Comparison of ENCODE assay signal across 10 mouse cellular contexts in genomic region chr8:124556658-124557057, GRCm38 (mm10). TPM values are rescaled to one million over a fixed set of nuclear protein-coding genes. Genes with fewer than 3 reads are reported as not detected.
A peak's percentile ranks its signal among the peaks of the same experiment; 100 is the strongest.
DNase-seq lines count a peak whose midpoint lies in the region; ATAC-seq and TF ChIP-seq lines count a peak whose summit lies in the region.
"Had no signal": no experiment of that assay in that cellular context is flagged by ENCODE, and none has a peak within 500 bp of the region (broad histone marks: within the 10 kb centered on the region; RNA-seq: fewer than 3 reads in every experiment).

No protein-coding gene starts in this region.

- WGBS in hindbrain, embryonic 14.5 days = 25% methylated on average over 13 of the region's 13 CpGs
- WGBS in midbrain, postnatal 0 days = 54% methylated on average over 13 of the region's 13 CpGs
- WGBS in intestine, embryonic 16.5 days = 73% methylated on average over 13 of the region's 13 CpGs
- 92% methylated on average over 13 of the region's 13 CpGs for WGBS in limb, embryonic 10.5 days

- ATAC-seq in hindbrain, embryonic 14.5 days (ENCODE audit: low FRiP score) = peak; percentile 79; the same call in 1 of the 2 replicates
- ATAC-seq in midbrain, postnatal 0 days (ENCODE audit: low FRiP score) = peak; percentile 79
- no peak for ATAC-seq in intestine, embryonic 16.5 days
- ATAC-seq in CD4-positive, CD25-positive, alpha-beta regulatory T cell, adult 4 months = no peak
- ATAC-seq: Patski had no signal

- no peaks in the 10 kb centered on the region; the same call in 1 of the 2 replicates for H3K4me1 ChIP-seq in hindbrain, embryonic 14.5 days (replicated peaks; ENCODE audit: control insufficient read depth, insufficient read depth, low read length)
- H3K4me1 ChIP-seq in midbrain, postnatal 0 days (ENCODE audit: insufficient read depth, low read length) = no peaks in the 10 kb centered on the region
- no peaks in the 10 kb centered on the region for H3K4me1 ChIP-seq in intestine, embryonic 16.5 days (ENCODE audit: control insufficient read depth, insufficient read depth, low read length)
- no peaks in the 10 kb centered on the region for H3K4me1 ChIP-seq in limb, embryonic 10.5 days

- no peak for TF ChIP-seq CTCF in midbrain, postnatal 0 days (IDR thresholded peaks at IDR 0.05)

- H3K9ac ChIP-seq in hindbrain, embryonic 14.5 days = no peak overlapping the region
- H3K9ac ChIP-seq in midbrain, postnatal 0 days (replicated peaks; ENCODE audit: low read length, poor library complexity, severe bottlenecking) = no peak overlapping the region
- H3K9ac ChIP-seq in intestine, embryonic 16.5 days (ENCODE audit: low read depth, low read length) = no peak overlapping the region

- H3K4me3 ChIP-seq in hindbrain, embryonic 14.5 days (replicated peaks; ENCODE audit: low read length) = no peak overlapping the region
- no peak overlapping the region for H3K4me3 ChIP-seq in midbrain, postnatal 0 days (ENCODE audit: low read depth, low read length)
- no peak overlapping the region for H3K4me3 ChIP-seq in intestine, embryonic 16.5 days (ENCODE audit: low read length)
- no peak overlapping the region for H3K4me3 ChIP-seq in limb, embryonic 10.5 days

- H3K27ac ChIP-seq in hindbrain, embryonic 14.5 days = no peak overlapping the region
- peak overlapping the region; percentile 55 for H3K27ac ChIP-seq in midbrain, postnatal 0 days (ENCODE audit: low read depth, low read length)
- H3K27ac ChIP-seq in intestine, embryonic 16.5 days (ENCODE audit: low read length) = no peak overlapping the region
- no peak overlapping the region for H3K27ac ChIP-seq in limb, embryonic 10.5 days

- no peaks in the 10 kb centered on the region for H3K27me3 ChIP-seq in hindbrain, embryonic 14.5 days (ENCODE audit: control insufficient read depth, insufficient read depth, low read length)
- H3K27me3 ChIP-seq in midbrain, postnatal 0 days (ENCODE audit: insufficient read depth, low read length) = no peaks in the 10 kb centered on the region
- H3K27me3 ChIP-seq in intestine, embryonic 16.5 days (replicated peaks; ENCODE audit: control insufficient read depth, insufficient read depth, low read length) = no peaks in the 10 kb centered on the region
- H3K27me3 ChIP-seq in limb, embryonic 10.5 days (ENCODE audit: low read depth, poor library complexity, severe bottlenecking) = no peaks in the 10 kb centered on the region
- H3K27me3 ChIP-seq: Patski had no signal

- no peaks in the 10 kb centered on the region for H3K9me3 ChIP-seq in hindbrain, embryonic 14.5 days (ENCODE audit: control insufficient read depth, low read length)
- no peaks in the 10 kb centered on the region for H3K9me3 ChIP-seq in midbrain, postnatal 0 days (ENCODE audit: low read length)
- H3K9me3 ChIP-seq in intestine, embryonic 16.5 days (ENCODE audit: control insufficient read depth, low read length) = no peaks in the 10 kb centered on the region
- no peaks in the 10 kb centered on the region for H3K9me3 ChIP-seq in limb, embryonic 10.5 days (replicated peaks)

- H3K36me3 ChIP-seq in hindbrain, embryonic 14.5 days (replicated peaks; ENCODE audit: control insufficient read depth, insufficient read depth) = peaks cover 13% of the 10 kb centered on the region
- peaks cover 13% of the 10 kb centered on the region for H3K36me3 ChIP-seq in midbrain, postnatal 0 days (ENCODE audit: insufficient read depth, low read length)
- peaks cover 6% of the 10 kb centered on the region; the same call in 1 of the 2 replicates for H3K36me3 ChIP-seq in intestine, embryonic 16.5 days (ENCODE audit: control insufficient read depth, insufficient read depth, low read length)
- H3K36me3 ChIP-seq in limb, embryonic 10.5 days = peaks cover 13% of the 10 kb centered on the region

- DNase-seq in cerebellum, adult 11 months = peak; percentile 43
- DNase-seq in cerebellum, postnatal 14 days = peak; percentile 60
- peak; percentile 62 for DNase-seq in hindbrain, embryonic 14.5 days (ENCODE audit: low spot score)
- peak; percentile 91 for DNase-seq in midbrain, postnatal 0 days (ENCODE audit: low spot score)
- DNase-seq in spleen, adult 12 weeks (ENCODE audit: low spot score) = no peak
- no peak for DNase-seq in limb, embryonic 10.5 days (ENCODE audit: low spot score)

- no peak overlapping the region for H3K4me2 ChIP-seq in hindbrain, embryonic 14.5 days (replicated peaks)
- H3K4me2 ChIP-seq in midbrain, postnatal 0 days (ENCODE audit: low read depth, low read length, poor library complexity, severe bottlenecking) = no peak overlapping the region
- no peak overlapping the region for H3K4me2 ChIP-seq in intestine, embryonic 16.5 days (ENCODE audit: low read depth, low read length)

RNA-seq across cellular contexts. Expression of gene Agt, which starts 12.8 kb away (rescaled TPM):
- 0.76 and 1.1 TPM in 2 replicates for polyA plus RNA-seq in hindbrain, embryonic 14.5 days (2014; fragmentation: Nextera tagmentation; extraction: Ambion mirVana)
- total RNA-seq in midbrain, postnatal 0 days (2014; rRNA removed) = 75.5 and 104 TPM in 2 replicates
- 65.9 and 83.6 TPM in 2 replicates for polyA plus RNA-seq in midbrain, postnatal 0 days (2015; fragmentation: Nextera tagmentation; extraction: Ambion mirVana)
- 5.9 and 8.4 TPM in 2 replicates for polyA plus RNA-seq in intestine, embryonic 16.5 days (2015; fragmentation: Nextera tagmentation; extraction: Ambion mirVana)
- polyA plus RNA-seq in limb, embryonic 10.5 days (2016; fragmentation: Nextera tagmentation; extraction: Ambion mirVana) = not detected in 2 replicates
- polyA plus RNA-seq in CD4-positive, CD25-positive, alpha-beta regulatory T cell, adult 4 months (2017; shearing (Covaris generic)) = not detected
- polyA plus RNA-seq: limb, embryonic 11.5 days had no signal

RNA-seq across cellular contexts. Expression of gene Capn9, which starts 19.3 kb away (rescaled TPM):
- polyA plus RNA-seq in hindbrain, embryonic 14.5 days (2014; fragmentation: Nextera tagmentation; extraction: Ambion mirVana) = 0.11 and 0.53 TPM in 2 replicates
- 0.27 TPM in 1 of 2 replicates, not detected in the other for total RNA-seq in midbrain, postnatal 0 days (2014; rRNA removed)
- polyA plus RNA-seq in midbrain, postnatal 0 days (2015; fragmentation: Nextera tagmentation; extraction: Ambion mirVana) = 0.43 and 0.52 TPM in 2 replicates
- 2.3 and 2.9 TPM in 2 replicates for polyA plus RNA-seq in intestine, embryonic 16.5 days (2015; fragmentation: Nextera tagmentation; extraction: Ambion mirVana)
- not detected in 2 replicates for polyA plus RNA-seq in limb, embryonic 10.5 days (2016; fragmentation: Nextera tagmentation; extraction: Ambion mirVana)
- not detected for polyA plus RNA-seq in CD4-positive, CD25-positive, alpha-beta regulatory T cell, adult 4 months (2017; shearing (Covaris generic))
- polyA plus RNA-seq: limb, embryonic 11.5 days; Patski had no signal

RNA-seq across cellular contexts. Expression of gene Cog2, which starts 36.1 kb away (rescaled TPM):
- 32.5 and 34.7 TPM in 2 replicates for polyA plus RNA-seq in hindbrain, embryonic 14.5 days (2014; fragmentation: Nextera tagmentation; extraction: Ambion mirVana)
- total RNA-seq in midbrain, postnatal 0 days (2014; rRNA removed) = 26.2 and 26.7 TPM in 2 replicates
- 15.8 and 18.8 TPM in 2 replicates for polyA plus RNA-seq in midbrain, postnatal 0 days (2015; fragmentation: Nextera tagmentation; extraction: Ambion mirVana)
- polyA plus RNA-seq in intestine, embryonic 16.5 days (2015; fragmentation: Nextera tagmentation; extraction: Ambion mirVana) = 35.5 and 37.6 TPM in 2 replicates
- 37.9 and 43.5 TPM in 2 replicates for polyA plus RNA-seq in limb, embryonic 10.5 days (2016; fragmentation: Nextera tagmentation; extraction: Ambion mirVana)
- polyA plus RNA-seq in CD4-positive, CD25-positive, alpha-beta regulatory T cell, adult 4 months (2017; shearing (Covaris generic)) = 10 to 100 TPM; 49.6 to 62.7 TPM

Comparison
In these comparisons a context has a peak if more than half of its experiments do, and no peak if none do; other contexts are left out.
1. DNase-seq: peak in cerebellum, adult 11 months (single experiment), cerebellum, postnatal 14 days (2 of 2), hindbrain, embryonic 14.5 days (single experiment) and midbrain, postnatal 0 days (single experiment); none in spleen, adult 12 weeks (single experiment) and limb, embryonic 10.5 days (single experiment).
2. ATAC-seq: peak in hindbrain, embryonic 14.5 days (single experiment) and midbrain, postnatal 0 days (single experiment); none in intestine, embryonic 16.5 days (single experiment) and CD4-positive, CD25-positive, alpha-beta regulatory T cell, adult 4 months (single experiment).